Mouse (Mus musculus) midbrain, postnatal 0 days (tissue): ENCODE results near the gene Lclat1. TPM values are rescaled to one million over a fixed set of nuclear protein-coding genes. Genes with fewer than 3 reads are reported as not detected.

Experiments
- ATAC-seq: fragments of 200-750 bp; cut with Nextera tagmentation; 2 replicates; pipeline ENCODE4 v1.8.0; 2017; ENCODE audit warnings: moderate number of reproducible peaks, mild to moderate bottlenecking, moderate TSS enrichment, moderate library complexity; ENCODE audit not compliant: low FRiP score
- DNase-seq: peaks from one replicate; pipeline ENCODE4 v3.0.0-alpha.2; 2015; ENCODE audit warnings: low spot score
- H3K27ac ChIP-seq: fragments of 300-500 bp; sonication (generic); 2 replicates; pipeline ENCODE4 v1.5.1; 2014; ENCODE audit warnings: low read depth, mild to moderate bottlenecking, low read length, mixed read lengths
- H3K27me3 ChIP-seq: fragments of 300-500 bp; sonication (generic); 2 replicates; pipeline ENCODE4 v1.6.1; 2014; ENCODE audit warnings: low read length, control low read depth, mixed read lengths; ENCODE audit not compliant: insufficient read depth
- H3K36me3 ChIP-seq: fragments of 300-500 bp; sonication (generic); 2 replicates; pipeline ENCODE4 v1.6.1; 2014; ENCODE audit warnings: low read length, control low read depth, mixed read lengths; ENCODE audit not compliant: insufficient read depth
- H3K4me1 ChIP-seq: fragments of 300-500 bp; sonication (generic); 2 replicates; pipeline ENCODE4 v1.6.1; 2014; ENCODE audit warnings: mild to moderate bottlenecking, control low read depth, antibody characterized with exemption, low read length, mixed read lengths; ENCODE audit not compliant: insufficient read depth
- H3K4me2 ChIP-seq: fragments of 300-500 bp; sonication (generic); 2 replicates; pipeline ENCODE4 v1.6.1; 2014; ENCODE audit warnings: low read depth, mild to moderate bottlenecking, low read length, mixed read lengths; ENCODE audit not compliant: poor library complexity, severe bottlenecking
- H3K4me3 ChIP-seq: fragments of 300-500 bp; sonication (generic); 2 replicates; pipeline ENCODE4 v1.5.1; 2014; ENCODE audit warnings: low read depth, mild to moderate bottlenecking, low read length, moderate library complexity
- H3K9ac ChIP-seq: fragments of 300-500 bp; sonication (generic); replicated peaks from 2 replicates; pipeline ENCODE4 v1.6.1; 2014; ENCODE audit warnings: mild to moderate bottlenecking, low read length, moderate library complexity, mixed read lengths; ENCODE audit not compliant: poor library complexity, severe bottlenecking
- H3K9me3 ChIP-seq: fragments of 300-500 bp; sonication (generic); 2 replicates; pipeline ENCODE4 v1.6.1; 2016; ENCODE audit warnings: low read length, control low read depth
- CTCF ChIP-seq: IDR thresholded peaks from 2 replicates; pipeline ENCODE4 v1.5.1; 2016; ENCODE audit warnings: antibody characterized with exemption, mild to moderate bottlenecking
- WGBS: fragments of 180-500 bp; shearing (Covaris S2); extraction: QIAGEN DNeasy Blood & Tissue Kit; methylation state at CpG from one replicate; pipeline ENCODE4 v1.1.7; 2014; 5-methylcytosine and 5-hydroxymethylcytosine counted together
- polyA plus RNA-seq: library from polyadenylated mRNA; unstranded; fragments of >200 nt; fragmentation: Nextera tagmentation; extraction: Ambion mirVana; gene quantifications from 2 replicates; pipeline ENCODE4 v1.2.1, GENCODE M21; 2015
- total RNA-seq: library from RNA; depleted of rRNA; stranded (reverse); fragments of >200 nt; gene quantifications from 2 replicates; pipeline ENCODE4 v1.2.3, GENCODE M21; 2014

Lclat1 gene
- total and polyA plus RNA-seq, 2 experiments from 2014 or later: 12.4 to 25.6 TPM

DNA sequence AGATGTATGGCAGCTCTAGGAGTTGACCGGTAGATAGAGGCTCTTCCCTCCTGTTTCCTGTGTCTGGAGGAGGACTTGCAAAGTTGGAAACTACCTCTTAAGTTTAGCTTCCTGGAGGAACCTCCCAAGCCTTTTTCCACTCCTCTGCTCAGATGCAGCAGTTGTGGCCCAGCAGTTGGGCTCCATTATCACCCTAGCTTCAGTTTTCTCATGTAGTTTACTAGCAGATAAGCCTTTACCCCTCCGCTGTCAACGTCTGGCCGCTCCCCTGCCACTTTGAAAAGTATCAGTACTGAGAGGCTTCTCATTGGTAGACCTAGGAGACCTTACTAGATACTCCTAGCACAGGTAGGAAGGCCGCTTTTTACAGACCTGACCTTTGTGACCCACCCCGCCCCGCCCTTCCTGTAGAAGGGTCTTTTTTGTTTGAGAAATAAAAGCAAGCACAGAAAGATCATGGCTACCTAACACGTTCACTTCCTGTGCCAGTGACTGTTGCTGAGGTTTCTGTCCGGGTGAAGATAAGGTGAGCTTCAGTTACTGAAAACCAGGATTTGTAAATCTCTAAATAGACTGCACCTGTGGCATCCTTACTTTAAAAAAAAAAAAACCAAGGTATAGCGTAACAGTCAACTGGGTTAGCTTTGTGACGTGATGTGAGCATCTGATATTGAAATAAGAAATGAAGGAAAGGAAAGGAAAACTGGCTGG is 121.8 kb downstream of the Lclat1 start:
- 95% methylated on average over 11 of the region's 11 CpGs for WGBS
- DNase-seq (no peak), ATAC-seq (no peak)
- Histone ChIP-seq H3K4me2 (no peak overlapping the region), H3K9me3 (no peaks in the 10 kb centered on the region), H3K27ac (no peak overlapping the region), H3K27me3 (no peaks in the 10 kb centered on the region), H3K4me1 (peaks cover 5% of the 10 kb centered on the region; the same call in 1 of the 2 replicates), H3K4me3 (no peak overlapping the region), H3K9ac (no peak overlapping the region), H3K36me3 (no peaks in the 10 kb centered on the region)
- no peak for TF ChIP-seq CTCF

- H3K27ac ChIP-seq: no peak overlapping the region
- H3K9me3 ChIP-seq: no peaks in the 10 kb centered on the region
- H3K27me3 ChIP-seq: no peaks in the 10 kb centered on the region
- 54% methylated on average over 12 of the region's 12 CpGs for WGBS
- ATAC-seq: peak; percentile 78; the same call in 1 of the 2 replicates
- no peak for TF ChIP-seq CTCF
- peaks cover 3% of the 10 kb centered on the region; the same call in 1 of the 2 replicates for H3K4me1 ChIP-seq
- DNase-seq: peak; percentile 81
- no peak overlapping the region for H3K9ac ChIP-seq
- no peaks in the 10 kb centered on the region for H3K36me3 ChIP-seq
- no peak overlapping the region for H3K4me3 ChIP-seq
- no peak overlapping the region for H3K4me2 ChIP-seq
These were observed 122.7 kb downstream of the Lclat1 start for GRCm38 (mm10) chr17:73230340-73230989.

- no peak for DNase-seq
- Histone ChIP-seq H3K36me3 (no peaks in the 10 kb centered on the region), H3K27ac (no peak overlapping the region), H3K9ac (no peak overlapping the region), H3K4me3 (no peak overlapping the region), H3K9me3 (no peaks in the 10 kb centered on the region), H3K27me3 (no peaks in the 10 kb centered on the region), H3K4me2 (no peak overlapping the region), H3K4me1 (no peaks in the 10 kb centered on the region; the same call in 1 of the 2 replicates)
- WGBS: 96% methylated on average over 1 of the region's 1 CpGs
- ATAC-seq: no peak
- no peak for TF ChIP-seq CTCF
These were observed 123.6 kb downstream of the Lclat1 start for GRCm38 (mm10) chr17:73231337-73231736.

DNA sequence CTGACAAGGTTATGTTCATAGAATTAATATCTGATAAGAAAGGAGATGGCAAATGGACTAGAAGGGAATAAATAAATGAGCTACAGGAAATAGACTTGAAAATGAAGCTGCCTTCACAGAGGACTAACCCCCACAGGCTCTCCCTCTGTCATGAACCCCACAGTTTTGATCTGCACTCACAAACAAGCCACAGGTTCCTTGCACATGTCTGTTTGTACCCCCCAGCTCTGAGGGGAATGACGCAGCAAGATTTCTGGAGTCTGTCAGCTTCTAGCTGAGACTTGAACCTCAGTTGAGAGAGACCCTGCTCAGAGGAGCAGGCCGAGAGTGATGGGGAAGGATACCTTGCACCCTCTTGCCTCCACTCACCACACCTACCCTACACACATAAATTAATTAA is 124.8 kb downstream of the Lclat1 start:
- WGBS: 96% methylated on average over 2 of the region's 2 CpGs
- H3K4me3 ChIP-seq: no peak overlapping the region
- no peak for TF ChIP-seq CTCF
- no peaks in the 10 kb centered on the region for H3K9me3 ChIP-seq
- DNase-seq (no peak), ATAC-seq (no peak)
- H3K36me3 ChIP-seq: no peaks in the 10 kb centered on the region
- H3K4me1 ChIP-seq: no peaks in the 10 kb centered on the region
- H3K27ac ChIP-seq: no peak overlapping the region
- no peak overlapping the region for H3K4me2 ChIP-seq
- H3K9ac ChIP-seq: no peak overlapping the region
- no peaks in the 10 kb centered on the region for H3K27me3 ChIP-seq

DNA sequence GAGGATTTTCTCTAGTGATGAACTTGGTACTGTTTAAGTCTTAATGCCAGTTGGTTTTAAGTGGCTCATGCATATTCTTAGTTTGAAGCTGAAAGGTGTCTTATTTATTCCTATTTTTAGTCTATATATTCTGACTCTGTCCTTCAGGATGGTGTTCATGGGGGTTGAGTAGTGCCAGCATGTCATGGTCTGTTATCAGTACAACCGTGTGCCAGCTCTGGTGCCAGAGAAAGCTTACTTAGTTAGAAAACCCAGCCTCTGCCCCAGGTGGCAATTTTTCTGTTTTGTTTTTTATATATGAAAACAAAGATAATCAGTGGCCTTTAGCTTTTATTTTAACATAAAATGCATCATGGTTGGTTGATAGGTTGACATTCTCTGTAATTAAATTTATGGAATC is 126.2 kb downstream of the Lclat1 start:
- Histone ChIP-seq H3K27me3 (no peaks in the 10 kb centered on the region), H3K4me3 (no peak overlapping the region), H3K4me2 (no peak overlapping the region), H3K27ac (no peak overlapping the region), H3K36me3 (no peaks in the 10 kb centered on the region), H3K4me1 (no peaks in the 10 kb centered on the region), H3K9me3 (no peaks in the 10 kb centered on the region), H3K9ac (no peak overlapping the region)
- no peak for TF ChIP-seq CTCF
- WGBS: 87% methylated on average over 1 of the region's 1 CpGs
- ATAC-seq: no peak
- DNase-seq: no peak

DNA sequence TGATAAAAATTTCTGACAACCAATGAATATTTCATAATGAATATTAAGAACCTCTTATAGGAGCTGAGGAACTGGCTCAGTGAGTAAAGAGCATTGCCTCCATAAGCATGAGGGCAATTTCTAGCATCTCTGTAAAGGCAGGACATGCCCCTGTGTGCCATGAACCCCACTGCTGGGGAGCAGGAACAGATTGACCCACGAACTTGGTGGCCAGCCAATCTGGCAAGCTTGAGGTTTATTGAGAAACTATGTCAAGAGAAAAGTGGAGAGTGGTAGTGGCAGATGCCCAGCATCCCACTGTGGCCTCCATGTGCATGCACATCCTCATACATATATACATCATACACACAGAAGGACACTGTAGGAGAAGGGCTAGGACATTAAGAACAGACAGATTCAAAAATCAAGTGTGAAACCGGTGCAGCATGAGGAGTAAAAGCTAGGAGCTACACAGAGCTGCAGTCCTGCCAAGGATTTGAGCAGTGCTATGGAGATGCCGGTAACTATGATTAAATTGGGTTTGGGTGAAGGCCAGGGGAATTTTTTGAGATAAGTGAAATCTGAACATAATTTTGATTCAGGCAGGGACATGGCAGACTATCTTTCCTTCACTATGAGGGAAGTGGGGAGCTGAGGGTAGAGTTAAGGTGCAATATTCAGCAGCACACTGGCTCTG is 129.5 kb downstream of the Lclat1 start:
- no peaks in the 10 kb centered on the region; the same call in 1 of the 2 replicates for H3K36me3 ChIP-seq
- H3K27me3 ChIP-seq: no peaks in the 10 kb centered on the region
- no peak overlapping the region for H3K27ac ChIP-seq
- no peaks in the 10 kb centered on the region for H3K4me1 ChIP-seq
- H3K9me3 ChIP-seq: no peaks in the 10 kb centered on the region
- DNase-seq (peak; percentile 36), ATAC-seq (no peak)
- 70% methylated on average over 3 of the region's 3 CpGs for WGBS
- H3K4me2 ChIP-seq: no peak overlapping the region
- no peak for TF ChIP-seq CTCF
- no peak overlapping the region for H3K4me3 ChIP-seq
- H3K9ac ChIP-seq: no peak overlapping the region
